Mouse (Mus musculus) lung, adult 2 months (tissue): ENCODE results near the gene Tacc2.

ENCODE experiments used
- CTCF ChIP-seq: fragments of 200-500 bp; IDR thresholded peaks from 2 replicates; pipeline ENCODE4 v1.5.1; 2011; ENCODE audit warnings: mild to moderate bottlenecking, low read length, control low read depth; ENCODE audit not compliant: insufficient read depth
- POLR2A ChIP-seq: fragments of 200-500 bp; IDR thresholded peaks from 2 replicates; pipeline ENCODE4 v1.6.1; 2011; ENCODE audit warnings: low read depth, mild to moderate bottlenecking, control low read depth, low read length, borderline replicate concordance; ENCODE audit errors: extremely low read depth

DNA sequence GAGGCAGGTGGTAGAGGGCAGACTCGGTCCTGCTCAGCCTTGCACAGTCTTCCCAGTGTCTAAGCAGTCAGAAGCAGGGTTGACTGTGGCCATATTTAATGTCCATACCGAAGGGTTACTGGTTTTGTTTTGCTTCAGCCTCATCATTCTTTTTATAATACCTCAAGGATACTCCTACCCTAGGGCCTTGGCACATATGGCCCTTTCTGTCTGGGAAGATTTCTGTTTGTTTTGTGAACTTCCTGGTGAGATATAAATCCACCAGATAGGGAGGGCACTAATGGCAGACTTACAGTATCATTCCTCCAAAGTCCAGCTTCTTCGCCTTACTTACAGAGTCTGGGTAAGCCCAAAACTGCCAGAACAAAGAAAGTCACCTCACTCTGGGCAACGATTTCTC, 150.3 kb downstream of the Tacc2 start:
- TF ChIP-seq POLR2A (no peak), CTCF (no peak)
